Mouse (Mus musculus) myocyte (in vitro differentiated cells): ENCODE results near the gene Gxylt1.

Experiments
- MAX ChIP-seq: IDR thresholded peaks from one replicate; pipeline ENCODE4 v1.6.1; 2011; ENCODE audit warnings: low read depth, mild to moderate bottlenecking, control low read depth
- POLR2A ChIP-seq: IDR thresholded peaks from one replicate; pipeline ENCODE4 v1.6.1; 2011; ENCODE audit warnings: low read depth, mild to moderate bottlenecking, control low read depth, moderate library complexity; ENCODE audit not compliant: insufficient read length
- POLR2AphosphoS2 ChIP-seq: IDR thresholded peaks from one replicate; pipeline ENCODE4 v1.6.1; 2011; ENCODE audit warnings: low read depth, control low read depth; ENCODE audit not compliant: insufficient read length
- REST ChIP-seq: IDR thresholded peaks from one replicate; pipeline ENCODE4 v1.6.1; 2011; ENCODE audit warnings: mild to moderate bottlenecking, control low read depth, moderate library complexity; ENCODE audit not compliant: insufficient read depth, insufficient read length
- TCF12 ChIP-seq: IDR thresholded peaks from one replicate; pipeline ENCODE4 v1.6.1; 2011; ENCODE audit warnings: mild to moderate bottlenecking, control low read depth; ENCODE audit not compliant: poor library complexity, insufficient read depth, severe bottlenecking

GRCm38 (mm10) chr15:93276276-93276675 lies 1.3 kb upstream of the Gxylt1 start:
- no peak for TF ChIP-seq MAX
- TF ChIP-seq POLR2A = no peak
- TF ChIP-seq REST = no peak
- TF ChIP-seq TCF12 = no peak
- TF ChIP-seq POLR2AphosphoS2 = no peak
